Mouse (Mus musculus): ENCODE measurements around the gene Cercam. TPM values are rescaled to one million over a fixed set of nuclear protein-coding genes. Genes with fewer than 3 reads are reported as not detected.

The Cercam gene
- 24.8 and 39.2 TPM in 2 replicates for polyA plus RNA-seq (2012; rRNA removed)

- DNase-seq (ENCODE audit: low read depth), result peak; percentile 93
- TF ChIP-seq POLR2A (IDR thresholded peaks at IDR 0.05; ENCODE audit: borderline replicate concordance, extremely low read depth, insufficient read depth, insufficient read length, poor library complexity, severe bottlenecking), result no peak
- peak; percentile 97 for TF ChIP-seq CTCF (IDR thresholded peaks at IDR 0.05; ENCODE audit: borderline replicate concordance, extremely low read depth, insufficient read depth, insufficient read length)
Measured at GRCm38 (mm10) chr2:29868949-29869645, at the start of gene Cercam. Cercam (plus strand) TSS chr2:29869164.

DNA sequence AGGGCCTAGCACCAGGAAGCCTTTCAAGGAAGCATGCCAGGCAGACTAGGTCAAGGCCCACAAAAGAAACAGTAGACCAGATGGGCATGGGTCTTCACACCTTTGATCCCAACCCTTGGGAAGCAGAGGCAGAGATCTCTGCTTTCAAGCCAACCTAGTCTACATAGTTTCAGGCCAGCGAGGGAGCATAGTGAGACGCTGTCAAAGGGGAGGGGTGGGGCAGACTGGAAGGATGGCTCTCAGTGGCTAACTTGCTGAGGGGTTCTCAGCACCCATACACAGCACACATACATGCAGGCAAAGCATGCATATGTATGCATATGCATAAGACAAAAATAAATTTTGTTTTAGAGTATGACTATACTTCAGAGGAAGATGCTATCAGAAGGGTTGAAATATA lies 49.6 kb upstream of the Cercam start:
- TF ChIP-seq CTCF (IDR thresholded peaks at IDR 0.05; ENCODE audit: borderline replicate concordance, extremely low read depth, insufficient read depth, insufficient read length), result no peak
- TF ChIP-seq POLR2A (IDR thresholded peaks at IDR 0.05; ENCODE audit: borderline replicate concordance, extremely low read depth, insufficient read depth, insufficient read length, poor library complexity, severe bottlenecking), result no peak

GRCm38 (mm10) chr2:29820025-29820817 lies 48.7 kb upstream of the Cercam start, which contains the start of gene Urm1:
Urm1 (plus strand) TSS chr2:29820075.
- peak; percentile 95 for DNase-seq (ENCODE audit: low read depth)
- TF ChIP-seq POLR2A (IDR thresholded peaks at IDR 0.05; ENCODE audit: borderline replicate concordance, extremely low read depth, insufficient read depth, insufficient read length, poor library complexity, severe bottlenecking) (0 out of 2 replicates have a peak, but pooled peaks have one; percentile 20), CTCF (IDR thresholded peaks at IDR 0.05; ENCODE audit: borderline replicate concordance, extremely low read depth, insufficient read depth, insufficient read length) (peak; percentile 2; the same call in 1 of the 2 replicates)

More for the DNA sequence above, 49.6 kb upstream of the Cercam start:
- DNase-seq (ENCODE audit: low read depth), result no peak

GRCm38 (mm10) chr2:29826318-29826925 lies 42.5 kb upstream of the Cercam start:
- DNase-seq (ENCODE audit: low read depth), result no peak

GRCm38 (mm10) chr2:29826926-29827708 lies 41.8 kb upstream of the Cercam start:
- no peak for TF ChIP-seq CTCF (IDR thresholded peaks at IDR 0.05; ENCODE audit: borderline replicate concordance, extremely low read depth, insufficient read depth, insufficient read length)
- TF ChIP-seq POLR2A (IDR thresholded peaks at IDR 0.05; ENCODE audit: borderline replicate concordance, extremely low read depth, insufficient read depth, insufficient read length, poor library complexity, severe bottlenecking), result peak; percentile 34; the same call in 1 of the 2 replicates
- peak; percentile 99 for DNase-seq (ENCODE audit: low read depth)

More at GRCm38 (mm10) chr2:29826318-29826925, 42.5 kb upstream of the Cercam start:
- no peak for TF ChIP-seq POLR2A (IDR thresholded peaks at IDR 0.05; ENCODE audit: borderline replicate concordance, extremely low read depth, insufficient read depth, insufficient read length, poor library complexity, severe bottlenecking)
- TF ChIP-seq CTCF (IDR thresholded peaks at IDR 0.05; ENCODE audit: borderline replicate concordance, extremely low read depth, insufficient read depth, insufficient read length), result no peak

DNA sequence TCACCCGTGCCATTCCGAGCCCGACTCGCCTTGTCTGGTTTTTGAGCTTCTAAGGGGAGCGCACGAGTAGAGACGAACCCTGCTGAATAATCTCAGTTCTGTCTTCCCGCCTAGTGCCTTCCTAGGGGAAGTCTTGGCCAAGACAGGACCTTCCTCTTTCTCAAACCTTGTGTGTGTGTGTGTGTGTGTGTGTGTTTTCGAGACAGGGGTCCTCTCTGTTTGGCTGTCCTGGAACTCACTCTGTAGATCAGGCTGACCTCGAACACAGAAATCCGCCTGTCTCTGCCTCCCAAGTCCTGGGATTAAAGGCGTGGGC lies 41.3 kb upstream of the Cercam start:
- DNase-seq (ENCODE audit: low read depth), result no peak
- TF ChIP-seq POLR2A (IDR thresholded peaks at IDR 0.05; ENCODE audit: borderline replicate concordance, extremely low read depth, insufficient read depth, insufficient read length, poor library complexity, severe bottlenecking), result no peak
- TF ChIP-seq CTCF (IDR thresholded peaks at IDR 0.05; ENCODE audit: borderline replicate concordance, extremely low read depth, insufficient read depth, insufficient read length), result no peak

DNA sequence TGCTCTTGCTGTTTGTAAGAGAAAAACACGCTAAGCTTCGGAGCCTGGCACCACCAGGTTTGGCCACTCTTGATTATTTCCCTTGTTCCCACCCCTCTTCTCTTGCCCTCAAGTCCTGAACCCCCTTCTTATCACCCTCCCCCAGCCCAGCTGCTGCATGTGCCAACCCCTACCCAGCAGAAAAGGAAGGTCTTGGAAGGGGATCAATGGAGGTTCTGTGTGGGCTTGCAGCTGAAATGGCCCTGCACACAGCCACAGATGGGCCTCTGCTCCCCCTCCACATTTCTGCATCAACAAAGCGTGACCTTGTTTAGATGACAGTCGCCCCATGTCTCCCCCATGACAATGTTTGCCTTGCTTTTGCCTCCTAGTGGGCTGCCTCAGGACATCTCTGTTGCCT lies 37.9 kb upstream of the Cercam start:
- no peak for TF ChIP-seq POLR2A (IDR thresholded peaks at IDR 0.05; ENCODE audit: borderline replicate concordance, extremely low read depth, insufficient read depth, insufficient read length, poor library complexity, severe bottlenecking)
- TF ChIP-seq CTCF (IDR thresholded peaks at IDR 0.05; ENCODE audit: borderline replicate concordance, extremely low read depth, insufficient read depth, insufficient read length), result no peak
- DNase-seq (ENCODE audit: low read depth), result no peak

- no peak for TF ChIP-seq POLR2A (IDR thresholded peaks at IDR 0.05; ENCODE audit: borderline replicate concordance, extremely low read depth, insufficient read depth, insufficient read length, poor library complexity, severe bottlenecking)
- no peak for TF ChIP-seq CTCF (IDR thresholded peaks at IDR 0.05; ENCODE audit: borderline replicate concordance, extremely low read depth, insufficient read depth, insufficient read length)
- DNase-seq (ENCODE audit: low read depth), result no peak
Measured at GRCm38 (mm10) chr2:29833796-29834195, 35.2 kb upstream of the Cercam start.

DNA sequence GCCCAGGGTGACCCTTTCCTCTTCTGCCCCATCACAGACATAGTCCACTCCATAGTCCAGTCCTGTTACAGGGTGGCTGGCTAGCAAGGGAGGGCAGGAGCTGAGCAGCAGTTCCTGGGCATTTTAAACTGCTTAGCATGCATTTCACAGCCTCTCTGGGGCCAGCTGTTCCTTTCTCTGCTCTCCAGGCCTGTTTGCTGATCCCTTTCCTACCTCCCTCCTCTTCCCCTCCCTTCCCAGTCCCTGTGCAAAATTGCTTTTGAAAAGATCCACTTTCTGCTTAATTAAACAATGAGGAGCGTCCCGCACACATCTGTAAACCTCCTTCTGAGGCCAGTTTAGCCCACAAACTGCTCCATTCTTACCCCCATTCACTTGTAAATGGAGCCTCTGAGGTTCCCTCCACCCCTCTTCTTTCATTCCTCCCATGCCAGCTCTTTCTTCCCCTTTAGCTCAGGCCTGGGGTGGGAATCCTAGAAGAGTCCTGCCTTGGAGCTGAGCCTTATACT lies 33.5 kb upstream of the Cercam start:
- TF ChIP-seq POLR2A (IDR thresholded peaks at IDR 0.05; ENCODE audit: borderline replicate concordance, extremely low read depth, insufficient read depth, insufficient read length, poor library complexity, severe bottlenecking) (no peak), CTCF (IDR thresholded peaks at IDR 0.05; ENCODE audit: borderline replicate concordance, extremely low read depth, insufficient read depth, insufficient read length) (no peak)
- peak; percentile 75 for DNase-seq (ENCODE audit: low read depth)

DNA sequence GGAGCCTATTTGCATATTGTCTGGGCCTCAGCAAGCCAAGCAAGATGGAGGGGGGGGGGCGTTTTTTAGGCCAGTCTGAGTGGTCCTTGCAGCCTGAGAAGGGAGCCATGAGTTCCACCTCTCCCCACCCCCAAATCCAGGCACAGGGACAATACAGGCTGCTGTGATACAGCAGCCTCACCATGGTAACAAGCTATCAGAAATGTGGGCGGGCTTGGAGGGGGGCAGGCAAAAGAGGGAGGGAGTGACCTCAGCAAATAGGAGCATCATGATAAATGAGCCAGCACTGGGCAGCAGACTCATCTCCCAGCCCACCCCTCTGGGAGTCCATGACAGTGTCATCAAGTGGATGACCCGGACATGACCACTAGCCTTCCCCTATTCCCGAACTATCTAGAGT lies 29.5 kb upstream of the Cercam start:
- TF ChIP-seq CTCF (IDR thresholded peaks at IDR 0.05; ENCODE audit: borderline replicate concordance, extremely low read depth, insufficient read depth, insufficient read length) (no peak), POLR2A (IDR thresholded peaks at IDR 0.05; ENCODE audit: borderline replicate concordance, extremely low read depth, insufficient read depth, insufficient read length, poor library complexity, severe bottlenecking) (no peak)
- peak; percentile 78 for DNase-seq (ENCODE audit: low read depth)

Measured in brain, embryonic 14.5 days (tissue).